Mouse (Mus musculus) heart, adult 2 months (tissue): ENCODE measurements around the gene Mmrn2. TPM values are rescaled to one million over a fixed set of nuclear protein-coding genes. Genes with fewer than 3 reads are reported as not detected.

Source experiments
- DNase-seq, 2 experiments: peaks; one replicate each; pipeline ENCODE4 v3.0.0; 2021
- H3K27ac ChIP-seq: fragments of 200-600 bp; 2 replicates; pipeline ENCODE4 v1.8.1; 2022
- H3K27me3 ChIP-seq: fragments of 200-500 bp; 2 replicates; pipeline ENCODE4 v1.6.1; 2012; ENCODE audit warnings: mild to moderate bottlenecking, low read length, inconsistent platforms, mixed read lengths; ENCODE audit not compliant: control insufficient read depth, insufficient read depth
- H3K36me3 ChIP-seq: fragments of 200-500 bp; 2 replicates; pipeline ENCODE4 v1.6.1; 2012; ENCODE audit warnings: low read length, inconsistent platforms; ENCODE audit not compliant: control insufficient read depth, insufficient read depth
- H3K4me1 ChIP-seq: fragments of 200-500 bp; 2 replicates; pipeline ENCODE4 v1.6.1; 2011; ENCODE audit warnings: low read length; ENCODE audit not compliant: control insufficient read depth, insufficient read depth
- H3K4me3 ChIP-seq: fragments of 200-600 bp; 2 replicates; pipeline ENCODE4 v1.8.1; 2022
- H3K79me2 ChIP-seq: fragments of 200-500 bp; replicated peaks from 2 replicates; pipeline ENCODE4 v1.6.1; 2012; ENCODE audit warnings: mild to moderate bottlenecking, inconsistent platforms, low read length, moderate library complexity, mixed read lengths; ENCODE audit not compliant: control insufficient read depth, insufficient read depth
- H3K9ac ChIP-seq: fragments of 200-500 bp; 2 replicates; pipeline ENCODE4 v1.6.1; 2012; ENCODE audit warnings: low read depth, mild to moderate bottlenecking, control low read depth, inconsistent platforms, low read length, mixed read lengths
- CTCF ChIP-seq: fragments of 200-600 bp; IDR thresholded peaks from 2 replicates; pipeline ENCODE4 v1.8.1; 2022; ENCODE audit warnings: antibody characterized with exemption, mild to moderate bottlenecking, moderate library complexity
- EP300 ChIP-seq: fragments of 200-500 bp; IDR thresholded peaks from 2 replicates; pipeline ENCODE4 v1.6.1; 2011; ENCODE audit warnings: low read depth, low read length, control low read depth; ENCODE audit not compliant: insufficient read depth
- POLR2A ChIP-seq: fragments of 200-500 bp; IDR thresholded peaks from 2 replicates; pipeline ENCODE4 v1.6.1; 2011; ENCODE audit warnings: mild to moderate bottlenecking, low read depth, low read length, control low read depth; ENCODE audit not compliant: insufficient read depth
- WGBS: fragments of 180-500 bp; shearing (Covaris S2); methylation state at CpG from one replicate; pipeline ENCODE4 v1.1.7; 2018; 5-methylcytosine and 5-hydroxymethylcytosine counted together
- intact Hi-C: fragments of 180-260 bp; cut with DNase I; formaldehyde crosslinking; loops from one replicate; pipeline ENCODE4 v1.15.1; 2025
- long read RNA-seq: library from polyadenylated mRNA; stranded (forward); transcript quantifications from one replicate; pipeline ENCODE4 v2.0.0, GENCODE M21; 2021
- polyA plus RNA-seq: library from polyadenylated mRNA; depleted of rRNA; stranded (reverse); fragments of >200 nt; gene quantifications from 2 replicates; pipeline ENCODE4 v1.2.3, GENCODE M21; 2012; rRNA removed
- total RNA-seq, 2 experiments: library from RNA; stranded (reverse); gene quantifications; 2 replicates each; pipeline ENCODE4 v1.2.3; 2021

Gene Mmrn2
- total RNA-seq (10 to 100 TPM; 30.4 to 44.1 TPM), polyA plus RNA-seq (17.6 and 29.4 TPM in 2 replicates)
- long read RNA-seq, transcript Mmrn2-201 (7 exons, 3,974 nt): major isoform, 24 of 32 reads
- long read RNA-seq, partial matches to known transcripts: 6 of 32 reads
- long read RNA-seq, other reads (novel, unspliced or antisense): 2 of 32 reads

DNA sequence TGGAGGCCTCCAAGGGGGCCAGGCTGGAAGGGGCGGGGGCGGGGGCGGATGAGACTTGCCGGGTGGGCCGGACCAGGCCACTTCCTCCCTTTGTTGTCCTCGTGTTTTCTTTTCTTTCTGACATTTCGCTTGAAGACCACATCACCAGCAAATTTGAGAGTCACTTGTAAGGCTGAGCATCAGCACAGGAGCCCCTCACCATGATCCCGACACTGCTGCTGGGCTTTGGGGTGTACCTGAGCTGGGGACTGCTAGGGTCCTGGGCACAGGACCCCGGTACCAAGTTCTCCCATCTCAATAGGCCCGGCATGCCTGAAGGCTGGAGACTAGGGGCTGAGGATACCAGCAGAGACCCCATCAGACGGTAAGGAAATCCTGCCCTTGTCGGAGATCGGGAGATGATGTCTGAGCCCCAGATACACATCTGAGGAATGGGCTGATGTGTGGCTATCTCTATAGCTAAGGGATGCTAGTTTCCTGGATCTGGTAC lies at the start of gene Mmrn2:
Gene Mmrn2 (plus strand): TSS at position 51 of the 490 bp plus-strand sequence.
- no peaks in the 10 kb centered on the region for H3K27me3 ChIP-seq
- peak within 1 kb of the TSS; percentile 71 for H3K9ac ChIP-seq
- no peak for TF ChIP-seq EP300
- TF ChIP-seq CTCF: no peak
- peak; percentile 50; the same call in 1 of the 2 replicates for TF ChIP-seq POLR2A
- 51% methylated on average over 13 of the region's 13 CpGs for WGBS
- H3K4me1 ChIP-seq: peaks cover 8% of the 10 kb centered on the region
- H3K27ac ChIP-seq: peak within 1 kb of the TSS; percentile 90
- H3K36me3 ChIP-seq: no peaks in the 10 kb centered on the region
- H3K4me3 ChIP-seq: peak within 1 kb of the TSS; percentile 54
- intact Hi-C loops: no loop called here
- no peaks in the 10 kb centered on the region for H3K79me2 ChIP-seq
- DNase-seq: no peak

DNA sequence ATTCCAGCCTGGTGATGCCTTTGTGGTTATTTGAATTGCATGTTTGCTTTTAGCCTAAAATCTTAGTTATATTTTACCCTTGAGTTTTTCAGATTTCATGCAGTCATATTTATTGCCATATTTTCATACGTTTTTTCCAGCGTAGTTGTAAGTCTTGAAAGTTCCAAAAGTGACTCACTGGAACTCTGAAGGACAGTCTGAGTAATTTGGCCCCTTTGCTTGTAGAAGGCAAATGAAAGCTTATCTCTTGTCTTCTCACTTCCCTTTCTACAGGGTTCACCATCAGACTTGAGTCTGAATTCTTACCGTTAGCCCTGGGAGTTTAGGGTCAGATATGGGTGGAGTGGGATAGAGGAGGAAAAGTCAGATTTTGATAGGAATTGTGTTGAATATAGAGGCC lies 48.7 kb upstream of the Mmrn2 start:
- Histone ChIP-seq H3K4me1 (no peaks in the 10 kb centered on the region), H3K27me3 (no peaks in the 10 kb centered on the region), H3K79me2 (no peaks in the 10 kb centered on the region), H3K4me3 (no peak overlapping the region), H3K36me3 (peaks cover 7% of the 10 kb centered on the region), H3K9ac (no peak overlapping the region), H3K27ac (no peak overlapping the region)
- TF ChIP-seq POLR2A (no peak), CTCF (no peak), EP300 (no peak)
- DNase-seq: no peak
- 73% methylated on average over 3 of the region's 3 CpGs for WGBS
- intact Hi-C loops: no loop called here

DNA sequence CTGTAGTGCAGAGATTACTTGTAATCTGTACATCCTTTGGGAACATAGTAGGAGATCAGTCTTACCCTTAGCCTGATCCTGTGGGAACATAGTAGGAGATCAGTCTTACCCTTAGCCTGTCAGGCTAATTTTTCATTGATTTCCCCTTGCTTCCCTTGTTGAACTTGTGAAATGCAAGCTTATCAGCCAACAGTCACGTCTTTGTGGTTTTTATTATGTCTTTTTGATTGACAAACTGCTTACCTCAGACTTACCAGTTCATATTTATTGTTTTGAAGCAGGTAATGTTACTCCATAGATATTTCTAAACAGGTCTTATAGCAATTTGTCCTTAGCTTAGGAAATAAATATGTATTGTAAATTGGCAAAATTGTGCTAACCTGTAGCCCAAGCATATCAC lies 47.6 kb upstream of the Mmrn2 start:
- WGBS: 76% methylated on average over 1 of the region's 1 CpGs
- intact Hi-C loops: no loop called here
- no peak for TF ChIP-seq CTCF
- no peak for TF ChIP-seq EP300
- no peak for TF ChIP-seq POLR2A

DNA sequence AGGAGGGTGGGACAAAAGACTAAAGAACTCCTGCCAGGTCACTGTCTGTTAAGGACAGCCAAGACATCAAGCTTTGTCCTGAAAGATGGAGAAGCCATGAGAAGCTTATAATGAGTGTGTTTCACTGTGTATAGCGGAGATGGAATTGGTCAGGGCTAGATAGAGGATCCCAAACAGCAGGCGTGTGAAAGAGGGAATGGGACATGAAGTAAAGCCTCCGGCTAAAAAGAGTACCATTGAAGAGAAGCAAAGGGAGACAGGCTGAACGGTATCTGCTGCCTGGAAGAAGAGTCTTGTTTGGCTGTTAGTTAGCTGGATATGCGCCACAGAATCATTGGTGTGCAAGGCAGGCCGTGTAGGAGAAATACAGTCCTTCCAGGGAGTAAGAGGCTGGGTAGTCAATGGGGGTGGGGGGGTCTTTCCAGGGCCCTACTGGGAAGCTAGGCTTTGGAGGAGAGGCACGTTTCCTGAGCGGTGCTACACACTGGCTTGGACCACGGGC lies 44.6 kb upstream of the Mmrn2 start:
- Histone ChIP-seq H3K36me3 (peaks cover 2% of the 10 kb centered on the region), H3K4me3 (no peak overlapping the region), H3K9ac (no peak overlapping the region), H3K27me3 (no peaks in the 10 kb centered on the region), H3K27ac (no peak overlapping the region), H3K79me2 (no peaks in the 10 kb centered on the region), H3K4me1 (no peaks in the 10 kb centered on the region)
- no peak for DNase-seq
- TF ChIP-seq POLR2A (no peak), EP300 (no peak), CTCF (no peak)
- intact Hi-C loops: no loop called here
- 92% methylated on average over 9 of the region's 9 CpGs for WGBS

More for the DNA sequence above, 47.6 kb upstream of the Mmrn2 start:
- Histone ChIP-seq H3K4me1 (no peaks in the 10 kb centered on the region), H3K9ac (no peak overlapping the region), H3K79me2 (no peaks in the 10 kb centered on the region), H3K27me3 (no peaks in the 10 kb centered on the region), H3K36me3 (peaks cover 6% of the 10 kb centered on the region), H3K4me3 (no peak overlapping the region), H3K27ac (no peak overlapping the region)
- no peak for DNase-seq

DNA sequence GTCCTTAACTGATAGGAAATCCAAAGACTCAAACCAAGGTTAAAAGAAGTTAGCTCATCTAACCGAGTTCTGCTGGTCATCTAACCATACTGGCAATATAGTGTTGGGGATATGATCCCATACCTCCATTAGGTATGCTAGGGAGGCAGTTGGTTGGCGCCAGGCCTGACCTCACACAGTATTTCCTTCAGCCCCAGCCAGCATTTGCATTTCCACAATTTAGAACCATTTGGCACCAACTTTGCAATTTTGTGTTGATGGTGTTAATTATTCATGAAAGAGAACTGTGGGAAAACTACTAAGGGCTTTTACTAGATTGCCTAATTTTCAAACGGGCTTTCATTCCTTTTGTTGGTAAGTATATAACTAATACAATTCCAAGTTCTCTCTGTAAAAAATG lies 43.4 kb upstream of the Mmrn2 start:
- Histone ChIP-seq H3K79me2 (no peaks in the 10 kb centered on the region), H3K4me3 (no peak overlapping the region), H3K36me3 (no peaks in the 10 kb centered on the region; the same call in 1 of the 2 replicates), H3K9ac (no peak overlapping the region), H3K27ac (no peak overlapping the region), H3K4me1 (no peaks in the 10 kb centered on the region), H3K27me3 (no peaks in the 10 kb centered on the region)
- TF ChIP-seq POLR2A (no peak), EP300 (no peak), CTCF (no peak)
- DNase-seq: no peak
- intact Hi-C loops: no loop called here
- 91% methylated on average over 3 of the region's 3 CpGs for WGBS

DNA sequence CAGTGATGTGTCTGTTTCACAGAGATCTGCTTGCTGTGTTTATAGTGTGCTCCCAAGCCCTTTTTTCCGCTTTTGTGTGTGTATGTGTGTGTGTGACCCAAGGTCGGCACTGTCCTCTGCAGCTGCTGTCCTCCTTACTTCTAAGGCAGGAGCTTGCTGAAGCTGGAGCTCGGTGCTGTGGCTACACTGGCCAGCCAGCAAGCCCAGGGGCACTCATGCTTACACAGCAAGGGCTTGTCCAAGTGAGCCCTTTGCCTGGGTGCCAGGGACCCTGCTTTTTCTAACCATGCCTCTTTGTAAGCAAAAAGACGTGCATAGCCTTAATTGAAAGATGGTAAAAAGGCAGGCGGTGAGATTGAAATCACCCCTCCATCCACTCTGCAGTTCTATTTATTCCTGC lies 42.8 kb upstream of the Mmrn2 start:
- TF ChIP-seq EP300 (no peak), CTCF (no peak), POLR2A (no peak)
- Histone ChIP-seq H3K4me3 (no peak overlapping the region), H3K27me3 (no peaks in the 10 kb centered on the region), H3K9ac (no peak overlapping the region), H3K4me1 (no peaks in the 10 kb centered on the region), H3K79me2 (no peaks in the 10 kb centered on the region), H3K27ac (no peak overlapping the region), H3K36me3 (no peaks in the 10 kb centered on the region; the same call in 1 of the 2 replicates)
- WGBS: 92% methylated on average over 5 of the region's 5 CpGs
- no peak for DNase-seq
- intact Hi-C loops: no loop called here
